In the genomic region with DNA sequence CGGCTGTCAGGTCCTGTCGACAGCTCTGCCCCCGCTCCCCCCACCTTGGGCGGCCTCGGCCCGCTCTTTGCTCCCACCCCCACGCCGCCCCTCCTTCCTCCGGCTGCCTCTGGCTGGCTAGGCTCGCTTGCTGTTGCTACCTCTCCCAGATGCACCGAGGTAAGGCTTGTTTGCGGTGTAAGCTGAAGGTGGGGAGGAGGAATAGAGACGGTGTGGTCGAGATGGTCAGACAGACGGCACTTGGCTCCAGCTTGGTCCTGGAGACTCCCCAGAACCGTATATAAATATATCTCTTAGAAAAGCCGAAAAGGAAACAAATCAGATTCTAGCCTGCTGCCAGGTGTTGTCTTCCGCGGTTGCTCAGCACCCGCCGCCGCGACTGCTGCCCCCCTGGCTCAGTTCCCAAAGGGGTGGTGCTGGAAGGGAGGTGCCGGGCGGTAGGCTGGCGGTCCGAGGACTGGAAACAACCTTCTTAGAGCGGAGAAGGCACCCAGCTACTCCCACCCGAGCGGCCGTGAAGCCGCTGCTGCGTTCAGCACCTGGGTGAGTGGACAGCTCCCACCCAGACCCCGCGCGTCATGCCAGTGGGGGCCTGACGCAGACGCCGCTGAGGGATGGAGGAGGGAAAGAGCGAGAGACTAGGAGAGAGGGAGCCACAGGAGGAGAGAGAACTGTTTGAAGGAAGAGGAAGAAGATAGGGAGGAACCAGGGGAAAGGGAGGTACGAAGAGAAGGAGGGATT, we compare ENCODE assay signal across 8 mouse cellular contexts. TPM values are rescaled to one million over a fixed set of nuclear protein-coding genes. Genes with fewer than 3 reads are reported as not detected.
DNase-seq lines count a peak whose midpoint lies in the region; ATAC-seq and TF ChIP-seq lines count a peak whose summit lies in the region.

A gene (minus strand): TSS at position 320 of the 741 bp plus-strand sequence.

- H3K4me1 ChIP-seq in G1E (ENCODE audit: insufficient read depth, low read depth, low read length) = no peaks in the 10 kb centered on the region
- H3K4me1 ChIP-seq in forebrain, embryonic 15.5 days = peaks cover 24% of the 10 kb centered on the region
- H3K4me1 ChIP-seq in hindbrain, embryonic 13.5 days (replicated peaks) = peaks cover 54% of the 10 kb centered on the region

- peaks cover 10% of the 10 kb centered on the region; the same call in 1 of the 2 replicates for H3K27me3 ChIP-seq in G1E (ENCODE audit: insufficient read depth, low read length)
- no peaks in the 10 kb centered on the region for H3K27me3 ChIP-seq in forebrain, embryonic 15.5 days
- H3K27me3 ChIP-seq in hindbrain, embryonic 13.5 days = peaks cover 7% of the 10 kb centered on the region; the same call in 1 of the 2 replicates

- peak within 1 kb of the TSS; percentile 89 for H3K4me2 ChIP-seq in forebrain, embryonic 15.5 days (replicated peaks)
- peak within 1 kb of the TSS; percentile 80 for H3K4me2 ChIP-seq in hindbrain, embryonic 13.5 days

- no peaks in the 10 kb centered on the region for H3K9me3 ChIP-seq in G1E (replicated peaks)
- no peaks in the 10 kb centered on the region for H3K9me3 ChIP-seq in forebrain, embryonic 15.5 days
- no peaks in the 10 kb centered on the region for H3K9me3 ChIP-seq in hindbrain, embryonic 13.5 days

- no peak for ATAC-seq in G1E (ENCODE audit: extremely low read depth, insufficient number of reproducible peaks, low FRiP score, poor library complexity, severe bottlenecking)
- ATAC-seq in cerebellum, adult (ENCODE audit: insufficient number of reproducible peaks, low FRiP score, low TSS enrichment) = peak; percentile 51
- ATAC-seq in forebrain, embryonic 15.5 days (replicated peaks) = peak; percentile 68
- peak; percentile 83 for ATAC-seq in hindbrain, embryonic 13.5 days (ENCODE audit: low FRiP score)

- H3K27ac ChIP-seq in forebrain, embryonic 15.5 days (replicated peaks) = peak within 1 kb of the TSS; percentile 87
- H3K27ac ChIP-seq in hindbrain, embryonic 13.5 days = peak within 1 kb of the TSS; percentile 92

- peak within 1 kb of the TSS; percentile 69 for H3K9ac ChIP-seq in forebrain, embryonic 15.5 days (replicated peaks)
- H3K9ac ChIP-seq in hindbrain, embryonic 13.5 days = peak within 1 kb of the TSS; percentile 94

- no peak for TF ChIP-seq CTCF in G1E (IDR thresholded peaks at IDR 0.05; ENCODE audit: low read depth, low read length)

- DNase-seq in G1E (ENCODE audit: low spot score) = peak; percentile 40
- peak; percentile 66 to 69 for DNase-seq in layer of hippocampus, postnatal 25 days (ENCODE audit: extremely low spot score in 1 of 2, low spot score in 1 of 2)
- peak; percentile 84 for DNase-seq in lung, postnatal 10 days
- DNase-seq in retina, postnatal 1 day = peak; percentile 85
- peak; percentile 24 to 42 for DNase-seq in urinary bladder, postnatal 36 days (ENCODE audit: low spot score in 2 of 2)

- under 1% methylated on average over 41 of the region's 41 CpGs for WGBS in forebrain, embryonic 15.5 days
- WGBS in hindbrain, embryonic 13.5 days = under 1% methylated on average over 41 of the region's 41 CpGs

- H3K4me3 ChIP-seq in G1E (ENCODE audit: low read depth, low read length) = no peak within 1 kb of the TSS
- peak within 1 kb of the TSS; percentile 54 for H3K4me3 ChIP-seq in forebrain, embryonic 15.5 days
- peak within 1 kb of the TSS; percentile 65 for H3K4me3 ChIP-seq in hindbrain, embryonic 13.5 days

- H3K36me3 ChIP-seq in G1E (replicated peaks) = no peaks in the 10 kb centered on the region
- no peaks in the 10 kb centered on the region for H3K36me3 ChIP-seq in forebrain, embryonic 15.5 days
- H3K36me3 ChIP-seq in hindbrain, embryonic 13.5 days = no peaks in the 10 kb centered on the region

RNA-seq across cellular contexts. Expression of the gene that starts here (rescaled TPM):
- not detected in 2 replicates for total RNA-seq in G1E (2014; fragmentation: Nextera tagmentation)
- total RNA-seq in G1E (2017) = 0.05 and 0.06 TPM in 2 replicates
- not detected in 2 replicates for polyA plus RNA-seq in G1E (2012)
- 5.2 and 5.3 TPM in 2 replicates for polyA plus RNA-seq in forebrain, embryonic 15.5 days (2015; fragmentation: Nextera tagmentation; extraction: Ambion mirVana)
- 5.6 and 6.5 TPM in 2 replicates for polyA plus RNA-seq in hindbrain, embryonic 13.5 days (2015; fragmentation: Nextera tagmentation; extraction: Ambion mirVana)
- total RNA-seq in layer of hippocampus, postnatal 25 days (2021) = 10 to 100 TPM; 20.7 to 21.7 TPM

Comparison
In these comparisons a context has a peak if more than half of its experiments do, and no peak if none do; other contexts are left out.
1. RNA of the gene that starts here (total RNA-seq): 20.7 to 21.7 TPM in layer of hippocampus, postnatal 25 days; 0.05 to 0.06 TPM in G1E; every median in the first group is over 10 times any median in the second.
2. Peak in DNase-seq in G1E; RNA of the gene not detected or under 1 TPM.
3. DNase-seq: peak in every context shown above with its lines; median percentile 85 in retina, postnatal 1 day; 84 in lung, postnatal 10 days; 68 in layer of hippocampus, postnatal 25 days; 40 in G1E; 33 in urinary bladder, postnatal 36 days.